Mouse (Mus musculus) forebrain, embryonic 12.5 days (tissue): ENCODE measurements around the gene Notch2. TPM values are rescaled to one million over a fixed set of nuclear protein-coding genes. Genes with fewer than 3 reads are reported as not detected.

ENCODE experiments used
- ATAC-seq: fragments of 200-750 bp; cut with Nextera tagmentation; 2 replicates; pipeline ENCODE4 v1.8.0; 2017; ENCODE audit warnings: moderate TSS enrichment; ENCODE audit not compliant: low FRiP score
- H3K27ac ChIP-seq: fragments of 300-500 bp; sonication (generic); 2 replicates; pipeline ENCODE4 v1.5.1; 2016; ENCODE audit warnings: mild to moderate bottlenecking
- H3K27me3 ChIP-seq: fragments of 300-500 bp; sonication (generic); 2 replicates; pipeline ENCODE4 v1.6.1; 2016; ENCODE audit warnings: mild to moderate bottlenecking
- H3K36me3 ChIP-seq: fragments of 300-500 bp; sonication (generic); replicated peaks from 2 replicates; pipeline ENCODE4 v1.6.1; 2016; ENCODE audit warnings: mild to moderate bottlenecking
- H3K4me1 ChIP-seq: fragments of 300-500 bp; sonication (generic); 2 replicates; pipeline ENCODE4 v1.6.1; 2016
- H3K4me2 ChIP-seq: fragments of 300-500 bp; sonication (generic); 2 replicates; pipeline ENCODE4 v1.6.1; 2016; ENCODE audit warnings: mild to moderate bottlenecking, moderate library complexity
- H3K4me3 ChIP-seq: fragments of 300-500 bp; sonication (generic); replicated peaks from 2 replicates; pipeline ENCODE4 v1.5.1; 2016; ENCODE audit warnings: mild to moderate bottlenecking
- H3K9ac ChIP-seq: fragments of 300-500 bp; sonication (generic); 2 replicates; pipeline ENCODE4 v1.6.1; 2016; ENCODE audit warnings: mild to moderate bottlenecking
- H3K9me3 ChIP-seq: fragments of 300-500 bp; sonication (generic); 2 replicates; pipeline ENCODE4 v1.6.1; 2016
- WGBS: fragments of 180-500 bp; shearing (Covaris S2); methylation state at CpG from one replicate; pipeline ENCODE4 v1.1.7; 2016; 5-methylcytosine and 5-hydroxymethylcytosine counted together
- polyA plus RNA-seq: library from polyadenylated mRNA; unstranded; fragments of >200 nt; fragmentation: Nextera tagmentation; extraction: Ambion mirVana; gene quantifications from 2 replicates; pipeline ENCODE4 v1.2.1, GENCODE M21; 2016

The Notch2 gene
- polyA plus RNA-seq, 1 experiment from 2014 or later, result 27.6 TPM

- H3K4me1 ChIP-seq, result peaks cover 15% of the 10 kb centered on the region
- no peak overlapping the region for H3K4me3 ChIP-seq
- H3K4me2 ChIP-seq, result no peak overlapping the region
- H3K36me3 ChIP-seq, result peaks cover 33% of the 10 kb centered on the region; the same call in 1 of the 2 replicates
- H3K27me3 ChIP-seq, result no peaks in the 10 kb centered on the region
- ATAC-seq, result no peak
- no peaks in the 10 kb centered on the region for H3K9me3 ChIP-seq
- 58% methylated on average over 5 of the region's 5 CpGs for WGBS
- no peak overlapping the region for H3K9ac ChIP-seq
- peak overlapping the region; percentile 33; the same call in 1 of the 2 replicates for H3K27ac ChIP-seq
These were observed 72.5 kb downstream of the Notch2 start for GRCm38 (mm10) chr3:98085812-98086268.

- Histone ChIP-seq H3K9ac (no peak overlapping the region), H3K4me3 (no peak overlapping the region), H3K27ac (no peak overlapping the region), H3K4me1 (peaks cover 15% of the 10 kb centered on the region), H3K4me2 (no peak overlapping the region), H3K27me3 (no peaks in the 10 kb centered on the region), H3K36me3 (peaks cover 31% of the 10 kb centered on the region; the same call in 1 of the 2 replicates), H3K9me3 (no peaks in the 10 kb centered on the region)
- ATAC-seq, result no peak
- WGBS, result 86% methylated on average over 4 of the region's 4 CpGs
These were observed 73.1 kb downstream of the Notch2 start for GRCm38 (mm10) chr3:98086441-98086840.

GRCm38 (mm10) chr3:98086860-98087259 lies 73.5 kb downstream of the Notch2 start:
- Histone ChIP-seq H3K9ac (no peak overlapping the region), H3K36me3 (peaks cover 27% of the 10 kb centered on the region; the same call in 1 of the 2 replicates), H3K4me2 (no peak overlapping the region), H3K27ac (no peak overlapping the region), H3K9me3 (no peaks in the 10 kb centered on the region), H3K4me3 (no peak overlapping the region), H3K27me3 (no peaks in the 10 kb centered on the region), H3K4me1 (peaks cover 15% of the 10 kb centered on the region)
- WGBS, result 85% methylated on average over 5 of the region's 5 CpGs
- ATAC-seq, result no peak

GRCm38 (mm10) chr3:98087551-98087950 lies 74.2 kb downstream of the Notch2 start:
- Histone ChIP-seq H3K4me3 (no peak overlapping the region), H3K4me1 (peaks cover 15% of the 10 kb centered on the region), H3K9ac (no peak overlapping the region), H3K9me3 (no peaks in the 10 kb centered on the region), H3K27me3 (no peaks in the 10 kb centered on the region), H3K4me2 (no peak overlapping the region), H3K27ac (no peak overlapping the region), H3K36me3 (peaks cover 23% of the 10 kb centered on the region; the same call in 1 of the 2 replicates)
- no peak for ATAC-seq
- WGBS, result 94% methylated on average over 3 of the region's 3 CpGs

GRCm38 (mm10) chr3:98089702-98090101 lies 76.4 kb downstream of the Notch2 start:
- no peak overlapping the region for H3K27ac ChIP-seq
- no peaks in the 10 kb centered on the region for H3K27me3 ChIP-seq
- peaks cover 28% of the 10 kb centered on the region for H3K4me1 ChIP-seq
- H3K9me3 ChIP-seq, result no peaks in the 10 kb centered on the region
- H3K4me3 ChIP-seq, result no peak overlapping the region
- H3K36me3 ChIP-seq, result peaks cover 10% of the 10 kb centered on the region; the same call in 1 of the 2 replicates
- no peak for ATAC-seq
- no peak overlapping the region for H3K9ac ChIP-seq
- no peak overlapping the region for H3K4me2 ChIP-seq
- 85% methylated on average over 5 of the region's 5 CpGs for WGBS

- Histone ChIP-seq H3K4me1 (peaks cover 26% of the 10 kb centered on the region), H3K36me3 (peaks cover 10% of the 10 kb centered on the region; the same call in 1 of the 2 replicates), H3K9ac (no peak overlapping the region), H3K4me2 (no peak overlapping the region), H3K4me3 (no peak overlapping the region), H3K27ac (no peak overlapping the region), H3K9me3 (no peaks in the 10 kb centered on the region), H3K27me3 (no peaks in the 10 kb centered on the region)
- 79% methylated on average over 8 of the region's 8 CpGs for WGBS
- no peak for ATAC-seq
These were observed 76.8 kb downstream of the Notch2 start for GRCm38 (mm10) chr3:98090129-98090528.

GRCm38 (mm10) chr3:98092680-98093370 lies 79.5 kb downstream of the Notch2 start:
- Histone ChIP-seq H3K4me3 (no peak overlapping the region), H3K4me2 (no peak overlapping the region), H3K9ac (no peak overlapping the region), H3K36me3 (peaks cover 6% of the 10 kb centered on the region), H3K4me1 (peaks cover 24% of the 10 kb centered on the region), H3K27ac (no peak overlapping the region), H3K27me3 (no peaks in the 10 kb centered on the region), H3K9me3 (no peaks in the 10 kb centered on the region)
- 85% methylated on average over 10 of the region's 10 CpGs for WGBS
- no peak for ATAC-seq

GRCm38 (mm10) chr3:98093954-98094353 lies 80.6 kb downstream of the Notch2 start:
- H3K27me3 ChIP-seq, result no peaks in the 10 kb centered on the region
- peak; percentile 30; the same call in 1 of the 2 replicates for ATAC-seq
- H3K36me3 ChIP-seq, result peaks cover 17% of the 10 kb centered on the region
- 0 out of 2 replicates have a peak overlapping the region, but pooled peaks have one; percentile 12 for H3K9ac ChIP-seq
- H3K4me1 ChIP-seq, result peaks cover 24% of the 10 kb centered on the region
- no peak overlapping the region for H3K4me2 ChIP-seq
- no peak overlapping the region for H3K27ac ChIP-seq
- H3K9me3 ChIP-seq, result no peaks in the 10 kb centered on the region
- 37% methylated on average over 5 of the region's 5 CpGs for WGBS
- no peak overlapping the region for H3K4me3 ChIP-seq

GRCm38 (mm10) chr3:98094629-98095583 lies 81.6 kb downstream of the Notch2 start:
- ATAC-seq, result peak; percentile 31; the same call in 1 of the 2 replicates
- Histone ChIP-seq H3K4me1 (peaks cover 24% of the 10 kb centered on the region), H3K9ac (no peak overlapping the region), H3K27me3 (no peaks in the 10 kb centered on the region), H3K4me3 (no peak overlapping the region), H3K27ac (peak overlapping the region; percentile 46), H3K4me2 (no peak overlapping the region), H3K36me3 (peaks cover 25% of the 10 kb centered on the region), H3K9me3 (no peaks in the 10 kb centered on the region)
- WGBS, result 76% methylated on average over 17 of the region's 17 CpGs

GRCm38 (mm10) chr3:98096981-98097380 lies 83.7 kb downstream of the Notch2 start:
- Histone ChIP-seq H3K9me3 (no peaks in the 10 kb centered on the region), H3K4me1 (peaks cover 24% of the 10 kb centered on the region), H3K36me3 (peaks cover 46% of the 10 kb centered on the region), H3K4me2 (no peak overlapping the region), H3K27ac (no peak overlapping the region), H3K27me3 (no peaks in the 10 kb centered on the region), H3K4me3 (no peak overlapping the region), H3K9ac (no peak overlapping the region)
- WGBS, result 93% methylated on average over 7 of the region's 7 CpGs
- ATAC-seq, result no peak

GRCm38 (mm10) chr3:98098676-98099075 lies 85.3 kb downstream of the Notch2 start:
- Histone ChIP-seq H3K36me3 (peaks cover 61% of the 10 kb centered on the region), H3K27ac (no peak overlapping the region), H3K4me1 (peaks cover 16% of the 10 kb centered on the region), H3K27me3 (no peaks in the 10 kb centered on the region), H3K9ac (no peak overlapping the region), H3K4me3 (no peak overlapping the region), H3K9me3 (peaks cover 10% of the 10 kb centered on the region), H3K4me2 (no peak overlapping the region)
- ATAC-seq, result no peak
- 92% methylated on average over 5 of the region's 5 CpGs for WGBS

GRCm38 (mm10) chr3:98099287-98099686 lies 86.0 kb downstream of the Notch2 start:
- no peak for ATAC-seq
- 91% methylated on average over 10 of the region's 10 CpGs for WGBS
- H3K36me3 ChIP-seq, result peaks cover 65% of the 10 kb centered on the region

More at GRCm38 (mm10) chr3:98099287-98099686, 86.0 kb downstream of the Notch2 start:
- Histone ChIP-seq H3K4me3 (no peak overlapping the region), H3K9me3 (peaks cover 10% of the 10 kb centered on the region), H3K9ac (no peak overlapping the region), H3K4me1 (peaks cover 16% of the 10 kb centered on the region), H3K27ac (no peak overlapping the region), H3K27me3 (no peaks in the 10 kb centered on the region), H3K4me2 (no peak overlapping the region)
